Mouse (Mus musculus) kidney, postnatal 0 days (tissue): ENCODE data around the gene Abhd6. TPM values are rescaled to one million over a fixed set of nuclear protein-coding genes. Genes with fewer than 3 reads are reported as not detected.
"Not testable (repeated sequence)": the region's sequence is repeated elsewhere in the genome, so short reads cannot be mapped to it uniquely, and the experiment has no call there.

ENCODE experiments used
- ATAC-seq: fragments of 200-750 bp; cut with Nextera tagmentation; replicated peaks from 2 replicates; pipeline ENCODE4 v1.8.0; 2017; ENCODE audit warnings: low read depth, moderate number of reproducible peaks, moderate TSS enrichment, moderate library complexity; ENCODE audit not compliant: low FRiP score
- DNase-seq: peaks from one replicate; pipeline ENCODE4 v3.0.0-alpha.2; 2016; ENCODE audit warnings: low spot score
- H3K27ac ChIP-seq: fragments of 300-500 bp; sonication (generic); 2 replicates; pipeline ENCODE4 v1.5.1; 2014; ENCODE audit warnings: mild to moderate bottlenecking
- H3K27me3 ChIP-seq: fragments of 300-500 bp; sonication (generic); 2 replicates; pipeline ENCODE4 v1.6.1; 2014; ENCODE audit warnings: low read length, mixed read lengths; ENCODE audit not compliant: insufficient read depth
- H3K36me3 ChIP-seq: fragments of 300-500 bp; sonication (generic); 2 replicates; pipeline ENCODE4 v1.6.1; 2014; ENCODE audit warnings: low read length, mixed read lengths; ENCODE audit not compliant: insufficient read depth
- H3K4me1 ChIP-seq: fragments of 300-500 bp; sonication (generic); replicated peaks from 2 replicates; pipeline ENCODE4 v1.6.1; 2014; ENCODE audit warnings: antibody characterized with exemption, low read length, mixed read lengths; ENCODE audit not compliant: insufficient read depth
- H3K4me2 ChIP-seq: fragments of 300-500 bp; sonication (generic); 2 replicates; pipeline ENCODE4 v1.6.1; 2014; ENCODE audit warnings: mild to moderate bottlenecking, low read length, moderate library complexity, mixed read lengths
- H3K4me3 ChIP-seq: fragments of 300-500 bp; sonication (generic); replicated peaks from 2 replicates; pipeline ENCODE4 v1.5.1; 2014; ENCODE audit warnings: low read depth, low read length
- H3K9ac ChIP-seq: fragments of 300-500 bp; sonication (generic); 2 replicates; pipeline ENCODE4 v1.6.1; 2014; ENCODE audit warnings: low read depth, low read length
- H3K9me3 ChIP-seq: fragments of 300-500 bp; sonication (generic); replicated peaks from 2 replicates; pipeline ENCODE4 v1.6.1; 2016; ENCODE audit warnings: low read length, inconsistent platforms, mixed read lengths
- CTCF ChIP-seq: IDR thresholded peaks from 2 replicates; pipeline ENCODE4 v1.5.1; 2016; ENCODE audit warnings: antibody characterized with exemption, low read depth, mild to moderate bottlenecking, moderate library complexity
- WGBS: fragments of 180-500 bp; shearing (Covaris S2); extraction: QIAGEN DNeasy Blood & Tissue Kit; methylation state at CpG from one replicate; pipeline ENCODE4 v1.1.7; 2014; 5-methylcytosine and 5-hydroxymethylcytosine counted together
- polyA plus RNA-seq: library from polyadenylated mRNA; unstranded; fragments of >200 nt; fragmentation: Nextera tagmentation; extraction: Ambion mirVana; gene quantifications from 2 replicates; pipeline ENCODE4 v1.2.1, GENCODE M21; 2015

The Abhd6 gene
- polyA plus RNA-seq, 1 experiment from 2014 or later = 41.6 TPM

- Histone ChIP-seq H3K4me1 (peaks cover 10% of the 10 kb centered on the region; the same call in 1 of the 2 replicates), H3K27ac (no peak overlapping the region), H3K27me3 (no peaks in the 10 kb centered on the region), H3K9me3 (no peaks in the 10 kb centered on the region), H3K4me3 (no peak overlapping the region), H3K9ac (no peak overlapping the region), H3K4me2 (0 out of 2 replicates have a peak overlapping the region, but pooled peaks have one; percentile 0), H3K36me3 (no peaks in the 10 kb centered on the region)
- DNase-seq (peak; percentile 71), ATAC-seq (0 out of 2 replicates have a peak, but pooled peaks have one; percentile 23)
- no peak for TF ChIP-seq CTCF
- WGBS = 32% methylated on average over 17 of the region's 17 CpGs
Observed at GRCm38 (mm10) chr14:8000831-8001685, 1.6 kb upstream of the Abhd6 start.

GRCm38 (mm10) chr14:8003093-8003670 lies 480 bp downstream of the Abhd6 start:
- no peak for TF ChIP-seq CTCF
- peak overlapping the region; percentile 48 for H3K4me3 ChIP-seq
- H3K36me3 ChIP-seq = no peaks in the 10 kb centered on the region
- ATAC-seq = peak; percentile 8; the same call in 1 of the 2 replicates
- DNase-seq = peak; percentile 61
- no peaks in the 10 kb centered on the region for H3K9me3 ChIP-seq
- H3K27me3 ChIP-seq = no peaks in the 10 kb centered on the region
- peak overlapping the region; percentile 85 for H3K4me2 ChIP-seq
- H3K4me1 ChIP-seq = peaks cover 10% of the 10 kb centered on the region; the same call in 1 of the 2 replicates
- under 1% methylated on average over 23 of the region's 23 CpGs for WGBS
- peak overlapping the region; percentile 57 for H3K9ac ChIP-seq
- H3K27ac ChIP-seq = peak overlapping the region; percentile 47; the same call in 1 of the 2 replicates

- ATAC-seq (no peak), DNase-seq (no peak)
- Histone ChIP-seq H3K36me3 (no peaks in the 10 kb centered on the region), H3K4me2 (peak overlapping the region; percentile 85), H3K4me1 (peaks cover 10% of the 10 kb centered on the region; the same call in 1 of the 2 replicates), H3K27me3 (no peaks in the 10 kb centered on the region), H3K9ac (peak overlapping the region; percentile 57; the same call in 1 of the 2 replicates), H3K4me3 (peak overlapping the region; percentile 48), H3K9me3 (no peaks in the 10 kb centered on the region), H3K27ac (no peak overlapping the region)
- 43% methylated on average over 18 of the region's 18 CpGs for WGBS
- TF ChIP-seq CTCF = no peak
Observed at GRCm38 (mm10) chr14:8003727-8004670, 1.3 kb downstream of the Abhd6 start.

GRCm38 (mm10) chr14:8006061-8006460 lies 3.4 kb downstream of the Abhd6 start:
- not testable (repeated sequence) for DNase-seq, H3K9ac ChIP-seq, H3K36me3 ChIP-seq, H3K27ac ChIP-seq, ATAC-seq, H3K9me3 ChIP-seq, H3K4me3 ChIP-seq, H3K4me1 ChIP-seq, H3K27me3 ChIP-seq, H3K4me2 ChIP-seq
- 60% methylated on average over 3 of the region's 3 CpGs for WGBS

- no peak overlapping the region for H3K27ac ChIP-seq
- H3K4me3 ChIP-seq = no peak overlapping the region
- H3K9me3 ChIP-seq = no peaks in the 10 kb centered on the region
- no peak for TF ChIP-seq CTCF
- no peaks in the 10 kb centered on the region for H3K27me3 ChIP-seq
- H3K4me1 ChIP-seq = peaks cover 10% of the 10 kb centered on the region; the same call in 1 of the 2 replicates
- DNase-seq = no peak
- H3K36me3 ChIP-seq = no peaks in the 10 kb centered on the region
- no peak overlapping the region for H3K4me2 ChIP-seq
- no peak overlapping the region for H3K9ac ChIP-seq
- no peak for ATAC-seq
Observed at GRCm38 (mm10) chr14:8007084-8007483, 4.4 kb downstream of the Abhd6 start.

- peak; percentile 70 for DNase-seq
- ATAC-seq = no peak
- H3K9ac ChIP-seq = no peak overlapping the region
- no peak overlapping the region for H3K4me3 ChIP-seq
- 47% methylated on average over 2 of the region's 2 CpGs for WGBS
- no peaks in the 10 kb centered on the region for H3K36me3 ChIP-seq
- no peaks in the 10 kb centered on the region for H3K27me3 ChIP-seq
- peaks cover 10% of the 10 kb centered on the region; the same call in 1 of the 2 replicates for H3K4me1 ChIP-seq
- H3K4me2 ChIP-seq = no peak overlapping the region
- H3K27ac ChIP-seq = no peak overlapping the region
- H3K9me3 ChIP-seq = no peaks in the 10 kb centered on the region
- 0 out of 2 replicates have a peak, but pooled peaks have one; percentile 10 for TF ChIP-seq CTCF
Observed at GRCm38 (mm10) chr14:8007486-8007885, 4.8 kb downstream of the Abhd6 start.
